Mouse (Mus musculus) kidney, adult 2 months (tissue): ENCODE data around the gene Ceacam20. TPM values are rescaled to one million over a fixed set of nuclear protein-coding genes. Genes with fewer than 3 reads are reported as not detected.

Experiments
- DNase-seq: peaks from one replicate; pipeline ENCODE4 v3.0.0; 2021
- H3K27ac ChIP-seq: fragments of 200-500 bp; 2 replicates; pipeline ENCODE4 v1.5.1; 2012; ENCODE audit warnings: low read depth, low read length, control low read depth, inconsistent platforms; ENCODE audit not compliant: insufficient read depth
- H3K27me3 ChIP-seq: fragments of 200-500 bp; replicated peaks from 2 replicates; pipeline ENCODE4 v1.6.1; 2012; ENCODE audit warnings: mild to moderate bottlenecking, moderate library complexity, low read length, inconsistent platforms; ENCODE audit not compliant: control insufficient read depth, insufficient read depth
- H3K36me3 ChIP-seq: fragments of 200-500 bp; 2 replicates; pipeline ENCODE4 v1.6.1; 2012; ENCODE audit warnings: mild to moderate bottlenecking, moderate library complexity, low read length, inconsistent platforms; ENCODE audit not compliant: control insufficient read depth, insufficient read depth
- H3K4me1 ChIP-seq: fragments of 200-500 bp; 2 replicates; pipeline ENCODE4 v1.6.1; 2011; ENCODE audit warnings: low read length; ENCODE audit not compliant: control insufficient read depth, insufficient read depth
- H3K4me3 ChIP-seq: fragments of 200-500 bp; 2 replicates; pipeline ENCODE4 v1.5.1; 2011; ENCODE audit warnings: mild to moderate bottlenecking, low read depth, low read length, control low read depth; ENCODE audit not compliant: insufficient read depth
- CTCF ChIP-seq: fragments of 200-500 bp; conservative IDR thresholded peaks from 2 replicates; pipeline ENCODE4 v1.5.1; 2011; ENCODE audit warnings: low read depth, mild to moderate bottlenecking, control low read depth, low read length, moderate library complexity, mixed read lengths; ENCODE audit not compliant: insufficient read depth, insufficient read length
- POLR2A ChIP-seq: fragments of 200-500 bp; IDR thresholded peaks from one replicate; pipeline ENCODE4 v1.6.1; 2011; ENCODE audit warnings: low read depth, low read length, control low read depth
- WGBS: fragments of 180-500 bp; shearing (Covaris S2); methylation state at CpG from one replicate; pipeline ENCODE4 v1.1.7; 2018; 5-methylcytosine and 5-hydroxymethylcytosine counted together
- polyA plus RNA-seq: library from polyadenylated mRNA; depleted of rRNA; stranded (reverse); fragments of >200 nt; gene quantifications from 2 replicates; pipeline ENCODE4 v1.2.3, GENCODE M21; 2012

Ceacam20 gene
- polyA plus RNA-seq, 1 experiment: 0.03 TPM

GRCm38 (mm10) chr7:19950589-19950988 lies 14.6 kb upstream of the Ceacam20 start, which contains the start of gene Igsf23:
Igsf23 (minus strand) TSS chr7:19950756.
- no peak within 1 kb of the TSS for H3K4me3 ChIP-seq
- WGBS: 56% methylated on average over 9 of the region's 9 CpGs
- no peak within 1 kb of the TSS for H3K27ac ChIP-seq
- no peaks in the 10 kb centered on the region for H3K4me1 ChIP-seq
- no peaks in the 10 kb centered on the region for H3K36me3 ChIP-seq
- DNase-seq: no peak
- no peak for TF ChIP-seq POLR2A
- TF ChIP-seq CTCF: no peak
- H3K27me3 ChIP-seq: no peaks in the 10 kb centered on the region

- TF ChIP-seq POLR2A (no peak), CTCF (no peak)
- H3K36me3 ChIP-seq: no peaks in the 10 kb centered on the region
- WGBS: 53% methylated on average over 10 of the region's 10 CpGs
Observed at GRCm38 (mm10) chr7:19952320-19952986, 12.8 kb upstream of the Ceacam20 start.

GRCm38 (mm10) chr7:19953054-19953453 lies 12.2 kb upstream of the Ceacam20 start:
- TF ChIP-seq POLR2A: no peak
- TF ChIP-seq CTCF: no peak

More at GRCm38 (mm10) chr7:19952320-19952986, 12.8 kb upstream of the Ceacam20 start:
- Histone ChIP-seq H3K4me3 (no peak overlapping the region), H3K27me3 (no peaks in the 10 kb centered on the region), H3K4me1 (no peaks in the 10 kb centered on the region), H3K27ac (no peak overlapping the region)
- peak; percentile 59 for DNase-seq

DNA sequence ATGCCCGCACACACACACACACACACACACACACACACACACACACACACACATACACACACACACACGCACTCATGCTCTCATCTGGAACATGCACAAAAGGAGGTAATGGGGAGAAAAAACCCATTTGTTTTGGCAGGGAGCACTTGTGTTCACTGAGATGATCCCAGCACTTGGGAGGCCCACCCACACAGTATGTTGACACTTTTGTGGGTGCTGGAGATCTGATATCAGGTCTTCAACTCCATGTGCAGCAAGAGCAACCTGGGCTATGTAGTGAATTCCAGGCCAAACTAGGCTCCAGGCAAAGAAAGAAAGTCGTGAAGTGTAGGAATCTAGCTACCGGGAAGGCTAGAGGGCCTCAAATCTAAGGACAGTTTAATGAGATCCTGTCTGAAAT lies 9.4 kb upstream of the Ceacam20 start:
- Histone ChIP-seq H3K4me3 (no peak overlapping the region), H3K27me3 (no peaks in the 10 kb centered on the region), H3K4me1 (no peaks in the 10 kb centered on the region), H3K36me3 (no peaks in the 10 kb centered on the region), H3K27ac (no peak overlapping the region)
- TF ChIP-seq CTCF (no peak), POLR2A (no peak)
- no peak for DNase-seq
- WGBS: 62% methylated on average over 3 of the region's 4 CpGs

More at GRCm38 (mm10) chr7:19953054-19953453, 12.2 kb upstream of the Ceacam20 start:
- WGBS: 52% methylated on average over 9 of the region's 9 CpGs
- no peak overlapping the region for H3K27ac ChIP-seq
- no peaks in the 10 kb centered on the region for H3K36me3 ChIP-seq
- no peak overlapping the region for H3K4me3 ChIP-seq
- no peak for DNase-seq
- no peaks in the 10 kb centered on the region for H3K27me3 ChIP-seq
- no peaks in the 10 kb centered on the region for H3K4me1 ChIP-seq

DNA sequence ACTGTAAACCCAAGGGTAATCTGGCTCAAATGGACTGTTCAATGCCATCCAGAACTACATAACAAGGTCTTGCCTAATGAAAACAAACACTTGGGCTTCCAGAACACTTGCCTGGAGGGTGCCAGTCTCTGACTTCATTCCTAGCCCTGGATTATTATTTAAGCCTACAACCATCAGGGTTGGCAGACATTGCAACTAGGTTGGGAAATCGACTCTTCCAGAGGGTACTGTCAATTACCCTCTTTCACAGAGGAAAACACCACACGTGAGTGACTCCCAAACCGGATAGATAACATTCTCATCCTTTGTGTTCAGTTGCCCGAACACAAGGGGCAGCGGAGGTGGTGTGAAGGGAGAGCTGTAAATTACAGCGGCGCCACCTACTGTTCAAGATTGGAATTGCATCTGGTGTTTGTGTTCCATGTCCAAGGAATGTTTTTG lies 8.9 kb upstream of the Ceacam20 start:
- TF ChIP-seq POLR2A (no peak), CTCF (peak; percentile 95)
- H3K4me3 ChIP-seq: no peak overlapping the region
- WGBS: 0% methylated on average over 7 of the region's 7 CpGs
- peak; percentile 92 for DNase-seq
- no peak overlapping the region for H3K27ac ChIP-seq
- H3K36me3 ChIP-seq: no peaks in the 10 kb centered on the region
- H3K4me1 ChIP-seq: no peaks in the 10 kb centered on the region
- H3K27me3 ChIP-seq: no peaks in the 10 kb centered on the region

DNA sequence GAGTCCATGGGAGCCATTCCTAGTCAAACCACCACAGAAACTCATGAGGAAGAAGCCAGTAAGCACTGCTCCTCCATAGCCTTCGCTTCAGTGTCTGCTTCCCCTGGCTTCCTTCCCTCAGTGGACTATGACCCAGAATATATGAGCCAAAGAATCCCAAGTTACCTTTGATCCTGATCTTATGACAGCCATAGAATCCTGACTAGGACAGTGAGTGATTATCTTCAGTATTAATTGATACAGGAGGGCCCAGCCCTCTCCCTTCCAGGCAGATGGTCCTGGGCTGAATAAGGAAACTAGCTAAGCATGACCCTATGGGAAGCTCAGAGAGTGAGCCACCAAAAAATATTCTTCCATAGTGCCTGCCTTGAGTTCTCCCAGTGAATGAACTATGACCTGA lies 2.8 kb upstream of the Ceacam20 start:
- Histone ChIP-seq H3K4me3 (no peak overlapping the region), H3K4me1 (no peaks in the 10 kb centered on the region), H3K27me3 (no peaks in the 10 kb centered on the region), H3K36me3 (no peaks in the 10 kb centered on the region), H3K27ac (no peak overlapping the region)
- TF ChIP-seq POLR2A: no peak
- TF ChIP-seq CTCF: no peak
- WGBS: 45% methylated on average over 1 of the region's 1 CpGs
- DNase-seq: peak; percentile 17

GRCm38 (mm10) chr7:19969106-19969505 lies 3.9 kb downstream of the Ceacam20 start:
- Histone ChIP-seq H3K27me3 (no peaks in the 10 kb centered on the region), H3K27ac (no peak overlapping the region), H3K4me3 (no peak overlapping the region), H3K36me3 (no peaks in the 10 kb centered on the region), H3K4me1 (no peaks in the 10 kb centered on the region)
- DNase-seq: no peak
- TF ChIP-seq POLR2A: no peak
- TF ChIP-seq CTCF: no peak
- WGBS: 76% methylated on average over 3 of the region's 3 CpGs
